In the genomic region with DNA sequence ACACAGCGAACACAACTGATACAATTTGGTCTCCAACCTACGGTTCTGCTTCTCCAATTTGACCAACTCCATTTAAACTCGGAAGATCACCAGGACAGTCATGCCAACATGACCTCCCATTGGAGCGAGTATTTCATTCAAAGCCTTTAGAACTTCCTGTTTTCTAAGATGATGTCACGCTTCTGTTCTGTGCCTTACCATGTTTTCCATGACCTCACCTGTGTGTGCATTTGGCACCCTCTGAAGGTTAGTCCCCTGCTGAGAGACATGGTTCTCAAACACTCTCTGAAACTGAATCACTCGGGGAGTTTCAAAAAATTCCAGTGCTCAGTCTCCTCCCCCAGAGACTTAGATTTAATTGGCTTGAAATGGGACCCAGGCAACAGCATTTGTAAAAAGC, we compare ENCODE assay signal across 21 mouse cellular contexts. TPM values are rescaled to one million over a fixed set of nuclear protein-coding genes. Genes with fewer than 3 reads are reported as not detected.
DNase-seq lines count a peak whose midpoint lies in the region; ATAC-seq and TF ChIP-seq lines count a peak whose summit lies in the region.
"Had no signal": no experiment of that assay in that cellular context is flagged by ENCODE, and none has a peak within 500 bp of the region (broad histone marks: within the 10 kb centered on the region; RNA-seq: fewer than 3 reads in every experiment).

No protein-coding gene starts in this region.

- no peak overlapping the region for H3K4me2 ChIP-seq in CH12.LX (ENCODE audit: insufficient read depth, low read depth, poor library complexity, severe bottlenecking)
- no peak overlapping the region for H3K4me2 ChIP-seq in heart, embryonic 11.5 days
- H3K4me2 ChIP-seq in hindbrain, embryonic 12.5 days (replicated peaks), result no peak overlapping the region
- H3K4me2 ChIP-seq: embryonic facial prominence, embryonic 12.5 days; forebrain, embryonic 15.5 days; heart, embryonic 15.5 days; hindbrain, embryonic 15.5 days had no signal

- H3K9me3 ChIP-seq in CH12.LX (replicated peaks; ENCODE audit: low read length), result no peaks in the 10 kb centered on the region
- no peaks in the 10 kb centered on the region for H3K9me3 ChIP-seq in heart, embryonic 11.5 days (replicated peaks; ENCODE audit: control insufficient read depth, low read length)
- no peaks in the 10 kb centered on the region for H3K9me3 ChIP-seq in hindbrain, embryonic 12.5 days (replicated peaks)
- H3K9me3 ChIP-seq: embryonic facial prominence, embryonic 12.5 days; forebrain, embryonic 15.5 days; heart, embryonic 10.5 days; heart, embryonic 15.5 days; hindbrain, embryonic 10.5 days; hindbrain, embryonic 15.5 days had no signal

- no peak overlapping the region for H3K4me3 ChIP-seq in CH12.LX (replicated peaks in 1 of 3; ENCODE audit: low read depth in 2 of 3, low read length in 2 of 3, poor library complexity in 1 of 3)
- H3K4me3 ChIP-seq in heart, embryonic 11.5 days (ENCODE audit: low read depth, low read length), result no peak overlapping the region
- H3K4me3 ChIP-seq in hindbrain, embryonic 12.5 days, result no peak overlapping the region
- H3K4me3 ChIP-seq: embryonic facial prominence, embryonic 12.5 days; forebrain, embryonic 15.5 days; heart, embryonic 10.5 days; heart, embryonic 15.5 days; hindbrain, embryonic 10.5 days; hindbrain, embryonic 15.5 days had no signal

- dilution Hi-C loops in CH12.LX (cut with MboI; ENCODE audit: extremely low pct_ligation_motif_present, extremely low pct_unique_long_range_greater_than_20kb, low sequenced_read_pairs), result no loop called here

- peak; percentile 76 for ATAC-seq in granulocyte monocyte progenitor cell, adult 5-6 weeks (replicated peaks; ENCODE audit: poor library complexity, severe bottlenecking)
- ATAC-seq in neutrophil, adult 5-6 weeks (ENCODE audit: extremely low read depth, insufficient number of reproducible peaks, low FRiP score, poor library complexity, severe bottlenecking), result peak; percentile 63; the same call in 1 of the 2 replicates
- ATAC-seq in heart, embryonic 11.5 days (replicated peaks; ENCODE audit: insufficient number of reproducible peaks, low FRiP score, low TSS enrichment), result no peak
- ATAC-seq in hindbrain, embryonic 12.5 days (ENCODE audit: low FRiP score), result no peak
- ATAC-seq: forebrain, embryonic 15.5 days; Patski had no signal

- H3K27ac ChIP-seq in CH12.LX (ENCODE audit: insufficient read depth, low read depth), result no peak overlapping the region
- no peak overlapping the region for H3K27ac ChIP-seq in heart, embryonic 11.5 days (ENCODE audit: low read depth, low read length)
- H3K27ac ChIP-seq in hindbrain, embryonic 12.5 days, result no peak overlapping the region
- H3K27ac ChIP-seq: embryonic facial prominence, embryonic 12.5 days; forebrain, embryonic 15.5 days; heart, embryonic 10.5 days; heart, embryonic 15.5 days; hindbrain, embryonic 10.5 days; hindbrain, embryonic 15.5 days had no signal

- no peak for TF ChIP-seq RAD21 in CH12.LX (IDR thresholded peaks at IDR 0.05; ENCODE audit: low read depth, low read length)

- H3K36me3 ChIP-seq in CH12.LX (replicated peaks in 1 of 2; ENCODE audit: control insufficient read depth in 1 of 2, insufficient read depth in 1 of 2, low read length in 1 of 2), result no peaks in the 10 kb centered on the region
- H3K36me3 ChIP-seq in heart, embryonic 11.5 days (ENCODE audit: control insufficient read depth, insufficient read depth, low read length), result no peaks in the 10 kb centered on the region
- no peaks in the 10 kb centered on the region for H3K36me3 ChIP-seq in hindbrain, embryonic 12.5 days
- H3K36me3 ChIP-seq: embryonic facial prominence, embryonic 12.5 days; forebrain, embryonic 15.5 days; heart, embryonic 10.5 days; heart, embryonic 15.5 days; hindbrain, embryonic 10.5 days; hindbrain, embryonic 15.5 days had no signal

- in situ Hi-C loops in CH12.LX (cut with MboI; ENCODE audit: low pct_ligation_motif_present, low pct_unique_long_range_greater_than_20kb, low sequenced_read_pairs), result no loop called here

- no peak for TF ChIP-seq CTCF in CH12.LX (conservative IDR thresholded peaks at IDR 0.05 in 1 of 2, IDR thresholded peaks at IDR 0.05 in 1 of 2; ENCODE audit: low read depth in 2 of 2, low read length in 2 of 2)

- DNase-seq in CD4-positive helper T cell, adult 2 months (ENCODE audit: low read depth, low spot score), result peak; percentile 16
- DNase-seq in CH12.LX (ENCODE audit: extremely low read depth), result peak; percentile 35
- DNase-seq in cerebellum, postnatal 4 days (ENCODE audit: low spot score in 2 of 2), result no peak
- DNase-seq in heart, postnatal 10 days, result no peak
- DNase-seq: adrenal gland, adult 8-10 months; adrenal gland, postnatal 36 days; cerebellum, adult 2 months; cerebellum, postnatal 10 days; gastrocnemius, postnatal 36 days; heart, adult 18-20 months had no signal

- WGBS in heart, embryonic 11.5 days (ENCODE audit: insufficient replicate concordance), result 78% methylated on average over 6 of the region's 6 CpGs
- WGBS in hindbrain, embryonic 12.5 days, result 77% methylated on average over 6 of the region's 6 CpGs

- H3K27me3 ChIP-seq in CH12.LX (replicated peaks), result no peaks in the 10 kb centered on the region
- no peaks in the 10 kb centered on the region for H3K27me3 ChIP-seq in heart, embryonic 11.5 days (ENCODE audit: control insufficient read depth, insufficient read depth, low read length)
- no peaks in the 10 kb centered on the region for H3K27me3 ChIP-seq in hindbrain, embryonic 12.5 days
- H3K27me3 ChIP-seq: forebrain, embryonic 15.5 days; heart, embryonic 15.5 days; hindbrain, embryonic 15.5 days had no signal

- intact Hi-C loops in heart, postnatal 10 days (cut with DNase I), result no loop called here

- 0 out of 2 replicates have a peak, but pooled peaks have one; percentile 51 for TF ChIP-seq EP300 in CH12.LX (IDR thresholded peaks at IDR 0.05; ENCODE audit: low read length)

- no peak for TF ChIP-seq POLR2A in CH12.LX (IDR thresholded peaks at IDR 0.05; ENCODE audit: low read depth, low read length)

- H3K79me2 ChIP-seq in CH12.LX (replicated peaks; ENCODE audit: control insufficient read depth, extremely low read depth, insufficient read depth, poor library complexity, severe bottlenecking), result no peaks in the 10 kb centered on the region

- no peak overlapping the region for H3K9ac ChIP-seq in CH12.LX (ENCODE audit: insufficient read depth, low read depth)
- H3K9ac ChIP-seq in heart, embryonic 11.5 days (ENCODE audit: low read depth, low read length), result no peak overlapping the region
- H3K9ac ChIP-seq in hindbrain, embryonic 12.5 days, result no peak overlapping the region
- H3K9ac ChIP-seq: embryonic facial prominence, embryonic 12.5 days; forebrain, embryonic 15.5 days; heart, embryonic 15.5 days; hindbrain, embryonic 15.5 days had no signal

- peaks cover 15 to 25% of the 10 kb centered on the region in 2 experiments for H3K4me1 ChIP-seq in CH12.LX (ENCODE audit: control insufficient read depth in 1 of 2, insufficient read depth in 2 of 2)
- no peaks in the 10 kb centered on the region; the same call in 1 of the 2 replicates for H3K4me1 ChIP-seq in heart, embryonic 11.5 days (ENCODE audit: control insufficient read depth, insufficient read depth, low read length)
- H3K4me1 ChIP-seq in hindbrain, embryonic 12.5 days, result no peaks in the 10 kb centered on the region
- H3K4me1 ChIP-seq: embryonic facial prominence, embryonic 12.5 days; forebrain, embryonic 15.5 days; heart, embryonic 15.5 days; hindbrain, embryonic 10.5 days; hindbrain, embryonic 15.5 days had no signal

TF ChIP-seq in CH12.LX, 34 proteins besides CTCF, POLR2A, EP300 and RAD21 (continues in another document):
- TF ChIP-seq IRF4 (IDR thresholded peaks at IDR 0.05; ENCODE audit: low read depth, low read length) (0 out of 2 replicates have a peak, but pooled peaks have one; percentile 22), GABPA (IDR thresholded peaks at IDR 0.05; ENCODE audit: insufficient replicate concordance, low read depth, low read length) (0 out of 2 replicates have a peak, but pooled peaks have one; percentile 10), MAZ (IDR thresholded peaks at IDR 0.05; ENCODE audit: low read depth, low read length) (no peak), ETS1 (conservative IDR thresholded peaks at IDR 0.05; ENCODE audit: low read depth, low read length) (peak; percentile 52), MAFK (IDR thresholded peaks at IDR 0.05; ENCODE audit: insufficient replicate concordance, low read length) (peak; percentile 59; the same call in 1 of the 2 replicates), JUND (conservative IDR thresholded peaks at IDR 0.05; ENCODE audit: low read depth, low read length) (peak; percentile 78), NRF1 (IDR thresholded peaks at IDR 0.05; ENCODE audit: low read depth, low read length) (no peak), JUN (IDR thresholded peaks at IDR 0.05; ENCODE audit: insufficient read depth, low read depth, low read length) (peak; percentile 83), MYC (IDR thresholded peaks at IDR 0.05; ENCODE audit: low read depth, low read length) (0 out of 2 replicates have a peak, but pooled peaks have one; percentile 31), ELF1 (IDR thresholded peaks at IDR 0.05; ENCODE audit: low read depth, low read length) (peak; percentile 40; the same call in 1 of the 2 replicates), BHLHE40 (IDR thresholded peaks at IDR 0.05; ENCODE audit: low read depth, low read length) (peak; percentile 52), USF1 (IDR thresholded peaks at IDR 0.05; ENCODE audit: low read depth, low read length) (no peak)

RNA-seq across cellular contexts. Expression of gene Strbp, which starts 12.6 kb away (rescaled TPM):
- total RNA-seq in CH12.LX (2012; rRNA removed) (38.4 and 40.1 TPM in 2 replicates), CH12.LX (2014; rRNA removed) (48.5 and 57.9 TPM in 2 replicates)
- polyA plus RNA-seq in CH12.LX (2012; ENCODE audit: insufficient read length, low read depth), result 61.8 and 67.9 TPM in 2 replicates
- 33.8 and 45.5 TPM in 2 replicates for total RNA-seq in granulocyte monocyte progenitor cell, adult 5-6 weeks (2014; fragmentation: Nextera tagmentation)
- total RNA-seq in granulocyte monocyte progenitor cell, adult 5-6 weeks (2017), result 63.0 and 67.5 TPM in 2 replicates
- total RNA-seq in neutrophil, adult 5-6 weeks (2017), result 86.9 and 104 TPM in 2 replicates
- 29.2 and 32.4 TPM in 2 replicates for polyA plus RNA-seq in heart, embryonic 11.5 days (2014; fragmentation: Nextera tagmentation; extraction: Ambion mirVana)
- 102 and 107 TPM in 2 replicates for polyA plus RNA-seq in hindbrain, embryonic 12.5 days (2016; fragmentation: Nextera tagmentation; extraction: Ambion mirVana)
- 10 to 100 TPM; 22.7 to 23.7 TPM for total RNA-seq in heart, postnatal 10 days (2021)

RNA-seq across cellular contexts. Expression of gene Crb2, which starts 59.8 kb away (rescaled TPM):
- 0.04 and 0.13 TPM in 2 replicates for total RNA-seq in CH12.LX (2012; rRNA removed)
- total RNA-seq in CH12.LX (2014; rRNA removed), result not detected in 2 replicates
- polyA plus RNA-seq in CH12.LX (2012; ENCODE audit: insufficient read length, low read depth), result 0.07 TPM in 2 replicates
- not detected in 2 replicates for total RNA-seq in granulocyte monocyte progenitor cell, adult 5-6 weeks (2014; fragmentation: Nextera tagmentation)
- not detected in 2 replicates for total RNA-seq in granulocyte monocyte progenitor cell, adult 5-6 weeks (2017)
- not detected in 2 replicates for total RNA-seq in neutrophil, adult 5-6 weeks (2017)
- polyA plus RNA-seq in heart, embryonic 11.5 days (2014; fragmentation: Nextera tagmentation; extraction: Ambion mirVana), result 6.1 and 6.5 TPM in 2 replicates
- polyA plus RNA-seq in hindbrain, embryonic 12.5 days (2016; fragmentation: Nextera tagmentation; extraction: Ambion mirVana), result 12.3 and 14.7 TPM in 2 replicates
- 1 to 10 TPM in 1 of 2 experiments, under 1 TPM in 1; 0.96 to 1.7 TPM for total RNA-seq in heart, postnatal 10 days (2021)

Comparison
In these comparisons a context has a peak if more than half of its experiments do, and no peak if none do; other contexts are left out.
1. DNase-seq: peak in CD4-positive helper T cell, adult 2 months (single experiment) and CH12.LX (single experiment); none in cerebellum, postnatal 4 days (0 of 2) and heart, postnatal 10 days (0 of 2).
2. ATAC-seq: peak in granulocyte monocyte progenitor cell, adult 5-6 weeks (single experiment) and neutrophil, adult 5-6 weeks (single experiment); none in heart, embryonic 11.5 days (single experiment) and hindbrain, embryonic 12.5 days (single experiment).